ENCODE assay signal across 9 mouse cellular contexts in the genomic region with DNA sequence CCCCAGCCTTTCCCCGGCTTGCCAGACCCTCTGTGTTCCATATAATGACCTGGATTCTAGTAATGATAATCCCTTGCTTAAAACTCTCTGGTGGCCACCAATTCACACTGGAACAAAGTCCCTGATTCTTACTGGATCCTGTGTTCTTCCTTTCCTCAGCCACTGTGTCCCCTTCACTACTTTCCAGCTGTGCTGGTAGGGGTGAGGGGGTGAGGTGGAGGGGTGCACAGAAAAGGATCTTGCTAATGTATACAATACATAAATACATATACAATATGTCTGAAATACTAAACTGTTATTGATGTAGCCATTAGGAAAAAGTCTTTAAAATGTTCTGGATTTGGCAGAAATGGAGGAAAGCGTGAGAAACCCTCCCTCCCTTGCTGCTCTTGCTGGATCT. TPM values are rescaled to one million over a fixed set of nuclear protein-coding genes. Genes with fewer than 3 reads are reported as not detected.
A peak's percentile ranks its signal among the peaks of the same experiment; 100 is the strongest.
DNase-seq lines count a peak whose midpoint lies in the region; ATAC-seq and TF ChIP-seq lines count a peak whose summit lies in the region.
"Had no signal": no experiment of that assay in that cellular context is flagged by ENCODE, and none has a peak within 500 bp of the region (broad histone marks: within the 10 kb centered on the region; RNA-seq: fewer than 3 reads in every experiment).

No protein-coding gene starts in this region.

- H3K9me3 ChIP-seq in heart, embryonic 16.5 days (replicated peaks; ENCODE audit: control insufficient read depth, low read length) = peaks cover 8% of the 10 kb centered on the region
- H3K9me3 ChIP-seq in MEL (replicated peaks; ENCODE audit: insufficient read depth, low read length) = no peaks in the 10 kb centered on the region
- H3K9me3 ChIP-seq in hindbrain, embryonic 14.5 days (ENCODE audit: control insufficient read depth, low read length) = peaks cover 10% of the 10 kb centered on the region; the same call in 1 of the 2 replicates
- peaks cover 9% of the 10 kb centered on the region; the same call in 1 of the 2 replicates for H3K9me3 ChIP-seq in midbrain, embryonic 14.5 days (ENCODE audit: control insufficient read depth, low read length)

- DNase-seq in heart, postnatal 36 days = no peak
- no peak for DNase-seq in MEL (ENCODE audit: low read depth, low spot score)
- no peak for DNase-seq in hindbrain, embryonic 14.5 days (ENCODE audit: low spot score)
- DNase-seq in midbrain, embryonic 14.5 days = no peak
- DNase-seq in ovary, postnatal 36 days (ENCODE audit: low spot score) = no peak
- DNase-seq in natural killer cell, adult 2 months (ENCODE audit: low spot score in 2 of 2) = no peak
- DNase-seq in cerebellum, postnatal 14 days = no peak
- DNase-seq: kidney, adult 2 months had no signal

- peaks cover 6% of the 10 kb centered on the region for H3K79me2 ChIP-seq in MEL (ENCODE audit: control insufficient read depth, insufficient read depth, low read length, poor library complexity)

- H3K36me3 ChIP-seq in heart, embryonic 16.5 days (ENCODE audit: control insufficient read depth, insufficient read depth) = peaks cover 32% of the 10 kb centered on the region
- H3K36me3 ChIP-seq in MEL (ENCODE audit: control insufficient read depth in 1 of 2, insufficient read depth in 2 of 2, low read length in 2 of 2) = peaks cover under 1 to 10% of the 10 kb centered on the region in 2 experiments; a peak in 3 of 4 replicates
- H3K36me3 ChIP-seq in hindbrain, embryonic 14.5 days (replicated peaks; ENCODE audit: control insufficient read depth, insufficient read depth) = peaks cover 34% of the 10 kb centered on the region
- H3K36me3 ChIP-seq in midbrain, embryonic 14.5 days (ENCODE audit: control insufficient read depth, insufficient read depth, low read length) = peaks cover 31% of the 10 kb centered on the region

- peaks cover 12% of the 10 kb centered on the region for H3K4me1 ChIP-seq in heart, embryonic 16.5 days (ENCODE audit: control insufficient read depth, insufficient read depth, low read length)
- peaks cover 2 to 13% of the 10 kb centered on the region in 2 experiments; a peak in 3 of 4 replicates for H3K4me1 ChIP-seq in MEL (ENCODE audit: control insufficient read depth in 1 of 2, insufficient read depth in 2 of 2, low read length in 2 of 2)
- H3K4me1 ChIP-seq in hindbrain, embryonic 14.5 days (replicated peaks; ENCODE audit: control insufficient read depth, insufficient read depth, low read length) = peaks cover 13% of the 10 kb centered on the region
- peaks cover 9% of the 10 kb centered on the region for H3K4me1 ChIP-seq in midbrain, embryonic 14.5 days (ENCODE audit: control insufficient read depth, insufficient read depth, low read length)

- intact Hi-C loops in heart, postnatal 36 days (cut with DNase I) = no loop called here

- no peak overlapping the region for H3K4me3 ChIP-seq in heart, embryonic 16.5 days (ENCODE audit: low read length)
- peak overlapping the region; percentile 88 to 90 for H3K4me3 ChIP-seq in MEL (ENCODE audit: control insufficient read depth in 1 of 2, insufficient read depth in 1 of 2, low read depth in 2 of 2, low read length in 2 of 2)
- H3K4me3 ChIP-seq in hindbrain, embryonic 14.5 days (replicated peaks; ENCODE audit: low read length) = peak overlapping the region; percentile 68; the same call in 1 of the 2 replicates
- no peak overlapping the region for H3K4me3 ChIP-seq in midbrain, embryonic 14.5 days (replicated peaks; ENCODE audit: low read depth, low read length)

- WGBS in heart, embryonic 16.5 days = 95% methylated on average over 2 of the region's 2 CpGs
- whole genome bisulfite sequencing in hindbrain, embryonic 14.5 days = 97% methylated on average over 2 of the region's 2 CpGs
- WGBS in midbrain, embryonic 14.5 days = 90% methylated on average over 2 of the region's 2 CpGs

- H3K4me2 ChIP-seq in heart, embryonic 16.5 days (ENCODE audit: low read depth, low read length) = peak overlapping the region; percentile 82; the same call in 1 of the 2 replicates
- peak overlapping the region; percentile 74 for H3K4me2 ChIP-seq in hindbrain, embryonic 14.5 days (replicated peaks)
- H3K4me2 ChIP-seq in midbrain, embryonic 14.5 days (ENCODE audit: low read length) = peak overlapping the region; percentile 76

- TF ChIP-seq POLR2A in MEL (IDR thresholded peaks at IDR 0.05; ENCODE audit: control insufficient read depth in 1 of 2, insufficient read depth in 1 of 2, low read depth in 1 of 2, low read length in 2 of 2, poor library complexity in 1 of 2) = no peak

- no peaks in the 10 kb centered on the region for H3K27me3 ChIP-seq in heart, embryonic 16.5 days (ENCODE audit: control insufficient read depth, insufficient read depth, low read length)
- H3K27me3 ChIP-seq in MEL (ENCODE audit: control insufficient read depth in 1 of 2, insufficient read depth in 2 of 2, low read length in 2 of 2) = no peaks in the 10 kb centered on the region
- no peaks in the 10 kb centered on the region for H3K27me3 ChIP-seq in hindbrain, embryonic 14.5 days (ENCODE audit: control insufficient read depth, insufficient read depth, low read length)
- H3K27me3 ChIP-seq in midbrain, embryonic 14.5 days (ENCODE audit: control insufficient read depth, insufficient read depth, low read length) = no peaks in the 10 kb centered on the region

- TF ChIP-seq EP300 in MEL (IDR thresholded peaks at IDR 0.05; ENCODE audit: low read depth in 1 of 2, low read length in 2 of 2) = no peak

- no peak for TF ChIP-seq CTCF in MEL (IDR thresholded peaks at IDR 0.05 in 2 of 3, conservative IDR thresholded peaks at IDR 0.05 in 1 of 3; ENCODE audit: control insufficient read depth in 1 of 3, insufficient read depth in 1 of 3, low read depth in 2 of 3, low read length in 3 of 3, poor library complexity in 1 of 3, severe bottlenecking in 1 of 3)

- H3K27ac ChIP-seq in heart, embryonic 16.5 days (ENCODE audit: low read length) = no peak overlapping the region; the same call in 1 of the 2 replicates
- no peak overlapping the region for H3K27ac ChIP-seq in MEL (ENCODE audit: control insufficient read depth, low read depth, low read length)
- no peak overlapping the region for H3K27ac ChIP-seq in hindbrain, embryonic 14.5 days
- H3K27ac ChIP-seq in midbrain, embryonic 14.5 days (replicated peaks; ENCODE audit: low read depth, low read length) = no peak overlapping the region

- H3K9ac ChIP-seq in heart, embryonic 16.5 days (ENCODE audit: low read length) = no peak overlapping the region
- H3K9ac ChIP-seq in MEL (ENCODE audit: control insufficient read depth, low read depth, low read length, poor library complexity, severe bottlenecking) = peak overlapping the region; percentile 82
- H3K9ac ChIP-seq in hindbrain, embryonic 14.5 days = no peak overlapping the region
- H3K9ac ChIP-seq in midbrain, embryonic 14.5 days (replicated peaks; ENCODE audit: low read length) = peak overlapping the region; percentile 44; the same call in 1 of the 2 replicates

- no peak for ATAC-seq in heart, embryonic 16.5 days (replicated peaks; ENCODE audit: extremely low read depth, insufficient read depth, low FRiP score)
- no peak for ATAC-seq in hindbrain, embryonic 14.5 days (ENCODE audit: low FRiP score)
- no peak for ATAC-seq in midbrain, embryonic 14.5 days (ENCODE audit: low FRiP score, low TSS enrichment)

- no peak for TF ChIP-seq RAD21 in MEL (IDR thresholded peaks at IDR 0.05; ENCODE audit: low read depth, low read length)

TF ChIP-seq in MEL, 35 proteins besides CTCF, POLR2A, EP300 and RAD21:
- TF ChIP-seq ZC3H11A (IDR thresholded peaks at IDR 0.05; ENCODE audit: low read depth, low read length) (no peak), NELFE (IDR thresholded peaks at IDR 0.05; ENCODE audit: low read depth, low read length) (no peak), MXI1 (IDR thresholded peaks at IDR 0.05; ENCODE audit: low read depth, low read length) (no peak), MEF2A (IDR thresholded peaks at IDR 0.05; ENCODE audit: extremely low read depth, insufficient replicate concordance, low read depth, low read length, poor library complexity, severe bottlenecking) (no peak)

RNA-seq across cellular contexts. Expression of a gene that starts 1.3 kb away (rescaled TPM):
- polyA plus RNA-seq in heart, embryonic 16.5 days (2015; fragmentation: Nextera tagmentation; extraction: Ambion mirVana) = 17.6 and 18.2 TPM in 2 replicates
- 10 to 100 TPM; 12.4 to 12.5 TPM for total RNA-seq in heart, postnatal 36 days (2021)
- 15.9 and 17.1 TPM in 2 replicates for total RNA-seq in MEL (2012; rRNA removed)
- polyA plus RNA-seq in MEL (2012; ENCODE audit: insufficient read depth in 1 of 2, insufficient read length in 2 of 2, low read depth in 1 of 2, low replicate concordance in 2 of 2, missing spikeins in 1 of 2) = 10 to 100 TPM in 1 of 2 experiments, not detected in 1; 23.7 TPM
- 22.4 and 24.3 TPM in 2 replicates for polyA plus RNA-seq in hindbrain, embryonic 14.5 days (2014; fragmentation: Nextera tagmentation; extraction: Ambion mirVana)
- 24.4 and 25.0 TPM in 2 replicates for polyA plus RNA-seq in midbrain, embryonic 14.5 days (2014; fragmentation: Nextera tagmentation; extraction: Ambion mirVana)

RNA-seq across cellular contexts. Expression of a gene that starts 30.0 kb away (rescaled TPM):
- polyA plus RNA-seq in heart, embryonic 16.5 days (2015; fragmentation: Nextera tagmentation; extraction: Ambion mirVana) = 15.2 and 16.0 TPM in 2 replicates
- total RNA-seq in heart, postnatal 36 days (2021) = 10 to 100 TPM; 11.9 to 12.2 TPM
- total RNA-seq in MEL (2012; rRNA removed) = 71.9 and 90.1 TPM in 2 replicates
- 10 to 100 TPM in 1 of 2 experiments, not detected in 1; 92.8 TPM for polyA plus RNA-seq in MEL (2012; ENCODE audit: insufficient read depth in 1 of 2, insufficient read length in 2 of 2, low read depth in 1 of 2, low replicate concordance in 2 of 2, missing spikeins in 1 of 2)
- 9.6 and 12.1 TPM in 2 replicates for polyA plus RNA-seq in hindbrain, embryonic 14.5 days (2014; fragmentation: Nextera tagmentation; extraction: Ambion mirVana)
- polyA plus RNA-seq in midbrain, embryonic 14.5 days (2014; fragmentation: Nextera tagmentation; extraction: Ambion mirVana) = 8.3 and 9.5 TPM in 2 replicates

Comparison
In these comparisons a context has a peak if more than half of its experiments do, and no peak if none do; other contexts are left out.
1. H3K4me3 ChIP-seq: peak in MEL (2 of 2) and hindbrain, embryonic 14.5 days (single experiment); none in heart, embryonic 16.5 days (single experiment) and midbrain, embryonic 14.5 days (single experiment).
2. H3K9ac ChIP-seq: peak in MEL (single experiment) and midbrain, embryonic 14.5 days (single experiment); none in heart, embryonic 16.5 days (single experiment) and hindbrain, embryonic 14.5 days (single experiment).
3. Peak in every context shown above with its lines, with median percentiles within 50 percentile points of each other: H3K4me2 ChIP-seq.